Mouse (Mus musculus): ENCODE measurements around the gene Crip1. TPM values are rescaled to one million over a fixed set of nuclear protein-coding genes. Genes with fewer than 3 reads are reported as not detected.

Crip1 gene
- polyA plus RNA-seq, 1 experiment from 2014 or later = 63.5 TPM

DNA sequence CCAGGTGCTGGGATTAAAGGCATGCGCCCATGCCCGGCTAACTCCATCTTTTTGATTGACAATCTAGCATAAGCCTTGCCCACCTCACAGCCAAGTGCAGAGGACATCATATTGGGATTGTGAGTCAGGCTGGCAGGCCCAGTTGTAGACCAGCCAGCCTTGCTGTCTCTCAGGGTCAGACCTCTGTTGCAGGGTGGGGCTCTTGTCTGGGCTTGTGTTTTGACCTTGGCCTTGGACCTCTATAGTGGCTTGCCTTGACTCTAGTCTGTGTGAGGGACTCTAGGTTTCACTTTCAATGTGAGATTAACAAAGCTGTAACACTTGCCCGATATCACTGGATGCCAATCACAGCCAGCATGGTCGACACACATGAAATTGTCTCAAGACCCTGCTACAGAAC, 32.0 kb upstream of the Crip1 start:
- Histone ChIP-seq H3K36me3 (replicated peaks; ENCODE audit: control insufficient read depth, insufficient read depth, low read depth, low read length) (peaks cover 2% of the 10 kb centered on the region; the same call in 1 of the 2 replicates), H3K27ac (replicated peaks; ENCODE audit: low read depth, low read length) (no peak overlapping the region), H3K4me1 (ENCODE audit: control insufficient read depth, insufficient read depth, low read length) (no peaks in the 10 kb centered on the region), H3K9ac (replicated peaks; ENCODE audit: low read length) (no peak overlapping the region), H3K4me2 (ENCODE audit: low read depth, low read length) (no peak overlapping the region), H3K4me3 (ENCODE audit: low read depth, low read length) (no peak overlapping the region), H3K27me3 (ENCODE audit: control insufficient read depth, insufficient read depth, low read length) (no peaks in the 10 kb centered on the region), H3K9me3 (replicated peaks; ENCODE audit: control insufficient read depth, low read length) (no peaks in the 10 kb centered on the region)
- ATAC-seq (replicated peaks; ENCODE audit: insufficient number of reproducible peaks, low FRiP score, low TSS enrichment, low read depth) (no peak), DNase-seq (ENCODE audit: low spot score) (no peak)
- WGBS = 88% methylated on average over 4 of the region's 4 CpGs

DNA sequence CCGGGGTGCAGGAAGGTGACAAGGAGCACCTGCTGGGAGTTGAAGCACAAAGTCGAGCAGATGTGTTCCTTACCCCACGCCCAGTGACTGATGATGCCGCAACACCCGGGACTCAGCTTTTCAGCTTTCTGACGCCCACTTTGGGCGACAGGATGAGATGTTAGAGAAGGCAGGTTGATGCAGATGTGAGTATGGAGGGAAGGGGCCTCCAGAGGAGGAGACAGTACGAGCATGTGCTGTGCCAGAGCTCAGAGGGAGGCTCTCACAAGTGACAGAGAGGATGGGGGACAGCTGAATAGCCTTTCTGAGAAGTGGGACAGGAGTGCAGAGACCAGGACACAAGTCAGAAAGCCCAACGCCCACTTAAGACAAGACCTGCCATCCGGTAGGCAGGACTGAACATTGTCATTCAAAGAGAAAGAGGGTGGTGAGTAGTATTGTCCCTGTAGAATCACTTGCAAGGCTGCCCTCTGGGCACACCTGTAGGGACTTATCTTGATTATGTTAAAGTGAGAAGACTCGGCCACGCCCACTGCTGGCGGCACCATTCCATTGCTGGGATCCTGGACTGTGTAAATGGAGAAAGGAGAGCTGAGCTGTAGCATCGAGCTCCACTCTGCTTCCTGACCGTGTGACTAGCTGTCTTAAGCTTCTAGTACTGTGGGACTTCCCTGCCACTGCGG, 31.1 kb upstream of the Crip1 start:
- H3K9me3 ChIP-seq (replicated peaks; ENCODE audit: control insufficient read depth, low read length) = no peaks in the 10 kb centered on the region
- ATAC-seq (replicated peaks; ENCODE audit: insufficient number of reproducible peaks, low FRiP score, low TSS enrichment, low read depth) = no peak
- no peaks in the 10 kb centered on the region for H3K27me3 ChIP-seq (ENCODE audit: control insufficient read depth, insufficient read depth, low read length)
- no peak overlapping the region for H3K4me2 ChIP-seq (ENCODE audit: low read depth, low read length)
- no peak overlapping the region for H3K9ac ChIP-seq (replicated peaks; ENCODE audit: low read length)
- 87% methylated on average over 16 of the region's 16 CpGs for WGBS
- peaks cover 2% of the 10 kb centered on the region; the same call in 1 of the 2 replicates for H3K36me3 ChIP-seq (replicated peaks; ENCODE audit: control insufficient read depth, insufficient read depth, low read depth, low read length)
- H3K4me1 ChIP-seq (ENCODE audit: control insufficient read depth, insufficient read depth, low read length) = no peaks in the 10 kb centered on the region
- H3K27ac ChIP-seq (replicated peaks; ENCODE audit: low read depth, low read length) = no peak overlapping the region
- no peak for DNase-seq (ENCODE audit: low spot score)
- H3K4me3 ChIP-seq (ENCODE audit: low read depth, low read length) = no peak overlapping the region

DNA sequence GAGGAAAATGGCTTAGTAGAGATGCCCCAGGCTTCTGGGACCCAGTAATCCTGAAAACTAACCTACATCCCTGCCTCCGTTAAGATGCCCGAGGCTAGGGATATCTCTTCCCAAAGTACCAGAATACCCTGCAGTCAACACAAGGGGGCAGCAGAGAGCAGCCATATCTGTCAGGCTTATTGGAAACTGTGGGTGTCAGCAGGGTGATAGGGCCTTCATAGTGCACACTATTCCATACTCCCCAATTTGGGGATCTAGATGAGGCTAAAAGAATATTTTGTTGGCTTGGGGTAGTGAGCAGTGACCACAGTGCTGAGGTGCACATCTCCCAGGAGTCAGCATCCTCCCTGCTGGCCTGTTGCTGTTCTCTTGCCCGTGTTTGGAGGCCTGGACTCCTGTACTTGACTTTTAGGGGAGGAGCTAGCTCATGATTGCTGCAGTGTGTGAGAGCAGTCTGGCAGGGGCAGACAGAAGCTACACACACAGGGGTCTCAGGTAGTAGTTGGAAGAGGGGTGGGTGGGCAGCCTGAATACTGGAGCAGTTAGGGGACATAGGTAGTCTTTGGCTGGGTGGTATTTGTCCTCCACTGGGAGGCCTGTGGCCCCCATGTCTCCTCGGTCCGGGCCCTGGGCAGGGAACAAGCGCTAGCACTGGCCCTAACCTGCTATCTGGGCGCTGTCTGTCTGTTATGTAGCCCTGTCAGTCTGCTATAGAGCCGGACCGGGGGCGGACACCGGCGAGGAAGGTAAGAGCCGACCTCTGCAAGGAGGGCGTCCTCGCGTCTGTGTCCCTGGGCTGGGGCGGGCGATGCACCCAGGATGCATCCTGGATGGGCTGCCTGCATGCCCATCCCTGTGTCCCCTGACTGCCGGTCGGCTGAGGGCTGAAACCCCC, 26.4 kb upstream of the Crip1 start:
- Histone ChIP-seq H3K27me3 (ENCODE audit: control insufficient read depth, insufficient read depth, low read length) (no peaks in the 10 kb centered on the region), H3K4me2 (ENCODE audit: low read depth, low read length) (no peak overlapping the region), H3K4me1 (ENCODE audit: control insufficient read depth, insufficient read depth, low read length) (no peaks in the 10 kb centered on the region), H3K36me3 (replicated peaks; ENCODE audit: control insufficient read depth, insufficient read depth, low read depth, low read length) (peaks cover 32% of the 10 kb centered on the region), H3K9ac (replicated peaks; ENCODE audit: low read length) (no peak overlapping the region), H3K9me3 (replicated peaks; ENCODE audit: control insufficient read depth, low read length) (no peaks in the 10 kb centered on the region), H3K4me3 (ENCODE audit: low read depth, low read length) (no peak overlapping the region), H3K27ac (replicated peaks; ENCODE audit: low read depth, low read length) (no peak overlapping the region)
- ATAC-seq (replicated peaks; ENCODE audit: insufficient number of reproducible peaks, low FRiP score, low TSS enrichment, low read depth) (no peak; the same call in 1 of the 2 replicates), DNase-seq (ENCODE audit: low spot score) (peak; percentile 84)
- 91% methylated on average over 20 of the region's 20 CpGs for WGBS

DNA sequence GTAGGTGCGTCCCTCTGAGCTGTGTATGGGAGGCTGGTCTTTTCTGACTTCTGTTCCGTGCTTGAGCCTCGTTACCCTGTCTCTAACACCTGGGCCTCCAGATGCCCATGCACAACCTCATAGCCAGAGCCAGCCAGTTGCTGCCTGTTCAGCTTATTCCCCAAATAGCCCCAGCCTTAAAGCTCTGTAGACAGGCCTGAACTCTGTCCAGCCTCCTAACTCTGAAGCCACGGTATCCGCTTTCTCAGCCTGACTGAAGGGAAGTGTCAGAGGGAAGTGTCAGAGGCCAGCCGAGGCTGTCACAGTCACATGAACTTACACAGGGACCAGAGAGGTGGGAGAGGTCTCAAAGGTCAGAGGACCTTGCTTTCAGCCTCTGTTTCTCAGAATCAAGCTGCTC, 21.4 kb upstream of the Crip1 start:
- Histone ChIP-seq H3K4me3 (ENCODE audit: low read depth, low read length) (no peak overlapping the region), H3K9ac (replicated peaks; ENCODE audit: low read length) (no peak overlapping the region), H3K27ac (replicated peaks; ENCODE audit: low read depth, low read length) (no peak overlapping the region), H3K4me1 (ENCODE audit: control insufficient read depth, insufficient read depth, low read length) (no peaks in the 10 kb centered on the region), H3K9me3 (replicated peaks; ENCODE audit: control insufficient read depth, low read length) (no peaks in the 10 kb centered on the region), H3K27me3 (ENCODE audit: control insufficient read depth, insufficient read depth, low read length) (no peaks in the 10 kb centered on the region), H3K4me2 (ENCODE audit: low read depth, low read length) (no peak overlapping the region), H3K36me3 (replicated peaks; ENCODE audit: control insufficient read depth, insufficient read depth, low read depth, low read length) (peaks cover 41% of the 10 kb centered on the region)
- DNase-seq (ENCODE audit: low spot score) (no peak), ATAC-seq (replicated peaks; ENCODE audit: insufficient number of reproducible peaks, low FRiP score, low TSS enrichment, low read depth) (no peak)
- 81% methylated on average over 6 of the region's 6 CpGs for whole genome bisulfite sequencing

DNA sequence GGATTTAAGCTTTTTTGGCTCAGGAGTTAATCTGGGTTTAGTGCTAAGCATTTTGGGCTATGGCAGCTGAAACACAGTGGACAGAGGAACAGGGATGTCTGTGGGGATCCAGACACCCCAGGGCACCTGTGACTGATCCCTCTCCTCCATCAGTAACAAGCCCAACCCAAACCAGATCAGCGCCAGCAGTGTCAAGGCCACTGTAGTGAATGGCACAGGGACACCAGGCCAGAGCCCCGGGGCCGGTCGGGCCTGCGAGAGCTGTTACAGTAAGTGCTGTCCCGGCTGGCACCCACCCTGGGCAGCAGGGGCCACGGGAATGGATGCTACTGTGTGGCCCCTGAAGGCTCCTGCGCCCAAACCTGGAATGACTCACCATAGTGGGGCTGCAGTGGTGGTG, 15.4 kb upstream of the Crip1 start:
- H3K27me3 ChIP-seq (ENCODE audit: control insufficient read depth, insufficient read depth, low read length) = no peaks in the 10 kb centered on the region; the same call in 1 of the 2 replicates
- no peaks in the 10 kb centered on the region for H3K4me1 ChIP-seq (ENCODE audit: control insufficient read depth, insufficient read depth, low read length)
- H3K9me3 ChIP-seq (replicated peaks; ENCODE audit: control insufficient read depth, low read length) = no peaks in the 10 kb centered on the region
- 98% methylated on average over 8 of the region's 8 CpGs for WGBS
- no peak overlapping the region for H3K4me2 ChIP-seq (ENCODE audit: low read depth, low read length)
- H3K27ac ChIP-seq (replicated peaks; ENCODE audit: low read depth, low read length) = no peak overlapping the region
- H3K4me3 ChIP-seq (ENCODE audit: low read depth, low read length) = no peak overlapping the region
- no peak overlapping the region for H3K9ac ChIP-seq (replicated peaks; ENCODE audit: low read length)
- DNase-seq (ENCODE audit: low spot score) (no peak), ATAC-seq (replicated peaks; ENCODE audit: insufficient number of reproducible peaks, low FRiP score, low TSS enrichment, low read depth) (no peak)
- peaks cover 32% of the 10 kb centered on the region for H3K36me3 ChIP-seq (replicated peaks; ENCODE audit: control insufficient read depth, insufficient read depth, low read depth, low read length)

DNA sequence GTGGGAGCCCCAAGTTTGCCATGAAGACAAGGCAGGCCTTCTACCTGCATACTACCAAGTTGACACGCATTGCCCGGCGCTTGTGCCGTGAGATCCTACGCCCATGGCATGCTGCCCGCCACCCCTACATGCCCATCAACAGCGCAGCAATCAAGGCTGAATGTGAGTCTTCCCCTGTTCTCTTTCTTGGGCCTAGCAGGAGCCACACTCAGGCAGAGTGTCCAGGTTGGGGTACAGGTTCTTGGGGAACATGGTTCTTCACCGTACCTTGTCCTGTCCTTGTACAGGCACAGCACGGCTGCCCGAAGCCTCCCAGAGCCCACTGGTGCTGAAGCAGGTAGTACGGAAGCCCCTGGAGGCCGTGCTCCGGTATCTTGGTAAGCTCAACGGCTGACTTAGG, 14.5 kb upstream of the Crip1 start:
- no peak overlapping the region for H3K9ac ChIP-seq (replicated peaks; ENCODE audit: low read length)
- no peaks in the 10 kb centered on the region; the same call in 1 of the 2 replicates for H3K27me3 ChIP-seq (ENCODE audit: control insufficient read depth, insufficient read depth, low read length)
- WGBS = 98% methylated on average over 14 of the region's 14 CpGs
- H3K27ac ChIP-seq (replicated peaks; ENCODE audit: low read depth, low read length) = no peak overlapping the region
- H3K4me1 ChIP-seq (ENCODE audit: control insufficient read depth, insufficient read depth, low read length) = no peaks in the 10 kb centered on the region
- ATAC-seq (replicated peaks; ENCODE audit: insufficient number of reproducible peaks, low FRiP score, low TSS enrichment, low read depth) = no peak
- no peaks in the 10 kb centered on the region for H3K9me3 ChIP-seq (replicated peaks; ENCODE audit: control insufficient read depth, low read length)
- no peak for DNase-seq (ENCODE audit: low spot score)
- no peak overlapping the region for H3K4me2 ChIP-seq (ENCODE audit: low read depth, low read length)
- no peak overlapping the region for H3K4me3 ChIP-seq (ENCODE audit: low read depth, low read length)
- H3K36me3 ChIP-seq (replicated peaks; ENCODE audit: control insufficient read depth, insufficient read depth, low read depth, low read length) = peaks cover 36% of the 10 kb centered on the region

DNA sequence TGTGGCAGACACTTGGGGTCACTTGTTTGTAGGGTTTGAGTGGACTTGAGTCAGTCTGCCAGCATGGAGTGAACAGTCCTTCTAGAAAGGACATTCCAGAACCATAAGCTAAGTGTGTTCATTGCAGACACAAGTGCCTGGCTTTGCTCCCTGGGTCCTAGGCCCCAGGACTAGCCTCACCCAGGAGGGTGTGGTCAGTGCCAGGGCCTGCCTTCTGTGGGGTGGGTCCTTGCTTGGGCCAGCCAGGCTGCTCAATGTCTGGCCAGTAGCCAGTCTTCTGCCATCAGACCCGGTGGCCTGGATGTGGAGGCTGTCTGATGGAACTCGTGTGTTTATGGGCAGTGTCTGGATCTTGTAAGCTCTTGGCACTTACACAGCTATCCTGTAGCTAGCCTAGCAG, 13.5 kb upstream of the Crip1 start:
- H3K4me3 ChIP-seq (ENCODE audit: low read depth, low read length) = no peak overlapping the region
- WGBS = 87% methylated on average over 2 of the region's 2 CpGs
- H3K4me1 ChIP-seq (ENCODE audit: control insufficient read depth, insufficient read depth, low read length) = no peaks in the 10 kb centered on the region
- H3K27me3 ChIP-seq (ENCODE audit: control insufficient read depth, insufficient read depth, low read length) = no peaks in the 10 kb centered on the region; the same call in 1 of the 2 replicates
- ATAC-seq (replicated peaks; ENCODE audit: insufficient number of reproducible peaks, low FRiP score, low TSS enrichment, low read depth) (no peak), DNase-seq (ENCODE audit: low spot score) (no peak)
- no peak overlapping the region for H3K27ac ChIP-seq (replicated peaks; ENCODE audit: low read depth, low read length)
- no peak overlapping the region for H3K9ac ChIP-seq (replicated peaks; ENCODE audit: low read length)
- no peaks in the 10 kb centered on the region for H3K9me3 ChIP-seq (replicated peaks; ENCODE audit: control insufficient read depth, low read length)
- H3K36me3 ChIP-seq (replicated peaks; ENCODE audit: control insufficient read depth, insufficient read depth, low read depth, low read length) = peaks cover 33% of the 10 kb centered on the region
- H3K4me2 ChIP-seq (ENCODE audit: low read depth, low read length) = no peak overlapping the region

DNA sequence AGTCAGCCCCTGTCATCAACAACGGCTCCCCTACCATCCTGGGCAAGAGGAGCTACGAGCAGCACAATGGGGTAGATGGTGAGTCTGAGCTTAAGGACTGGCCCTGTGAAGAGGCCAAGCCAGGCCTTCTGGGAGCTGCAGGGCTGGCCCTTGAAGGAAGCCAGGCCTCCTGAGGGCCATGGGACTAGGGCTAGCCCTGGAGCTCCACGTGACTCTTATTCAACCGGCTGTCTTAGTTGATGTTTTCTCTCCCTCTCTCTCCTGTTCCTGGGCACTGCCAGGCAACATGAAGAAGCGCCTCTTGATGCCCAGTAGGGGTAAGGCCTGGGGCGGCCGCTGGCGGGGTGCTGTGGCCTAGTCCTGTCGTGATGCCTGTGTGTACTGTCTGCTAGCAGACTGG, 12.9 kb upstream of the Crip1 start:
- H3K36me3 ChIP-seq (replicated peaks; ENCODE audit: control insufficient read depth, insufficient read depth, low read depth, low read length) = peaks cover 32% of the 10 kb centered on the region
- WGBS = 92% methylated on average over 9 of the region's 9 CpGs
- ATAC-seq (replicated peaks; ENCODE audit: insufficient number of reproducible peaks, low FRiP score, low TSS enrichment, low read depth) (no peak), DNase-seq (ENCODE audit: low spot score) (no peak)
- H3K9ac ChIP-seq (replicated peaks; ENCODE audit: low read length) = no peak overlapping the region
- H3K4me2 ChIP-seq (ENCODE audit: low read depth, low read length) = no peak overlapping the region
- H3K27me3 ChIP-seq (ENCODE audit: control insufficient read depth, insufficient read depth, low read length) = no peaks in the 10 kb centered on the region; the same call in 1 of the 2 replicates
- H3K27ac ChIP-seq (replicated peaks; ENCODE audit: low read depth, low read length) = no peak overlapping the region
- no peak overlapping the region for H3K4me3 ChIP-seq (ENCODE audit: low read depth, low read length)
- no peaks in the 10 kb centered on the region for H3K4me1 ChIP-seq (ENCODE audit: control insufficient read depth, insufficient read depth, low read length)
- H3K9me3 ChIP-seq (replicated peaks; ENCODE audit: control insufficient read depth, low read length) = no peaks in the 10 kb centered on the region
